Mouse (Mus musculus) small intestine, adult 2 months (tissue): ENCODE data around the gene Corin.

Source experiments
- CTCF ChIP-seq: fragments of 200-500 bp; IDR thresholded peaks from 2 replicates; pipeline ENCODE4 v1.5.1; 2012; ENCODE audit warnings: low read depth, mild to moderate bottlenecking, control low read depth, inconsistent platforms, low read length, moderate library complexity, mixed read lengths; ENCODE audit not compliant: insufficient replicate concordance, insufficient read length; ENCODE audit errors: extremely low read depth
- POLR2A ChIP-seq: fragments of 200-500 bp; IDR thresholded peaks from 2 replicates; pipeline ENCODE4 v1.6.1; 2012; ENCODE audit warnings: low read depth, mild to moderate bottlenecking, control low read depth, inconsistent platforms, low read length, moderate library complexity

- TF ChIP-seq CTCF (no peak), POLR2A (no peak)
These were observed 237.2 kb downstream of the Corin start for GRCm38 (mm10) chr5:72266955-72267535.
